Mouse (Mus musculus) retina, embryonic 14.5 days (tissue): ENCODE data around the gene Klhdc7b.
A peak's percentile ranks its signal among the peaks of the same experiment; 100 is the strongest.
"Not testable (repeated sequence)": the region's sequence is repeated elsewhere in the genome, so short reads cannot be mapped to it uniquely, and the experiment has no call there.

ENCODE experiments used
- DNase-seq: peaks from one replicate; pipeline ENCODE4 v3.0.0-alpha.2; 2015; ENCODE audit warnings: low spot score

Gene Klhdc7b

DNA sequence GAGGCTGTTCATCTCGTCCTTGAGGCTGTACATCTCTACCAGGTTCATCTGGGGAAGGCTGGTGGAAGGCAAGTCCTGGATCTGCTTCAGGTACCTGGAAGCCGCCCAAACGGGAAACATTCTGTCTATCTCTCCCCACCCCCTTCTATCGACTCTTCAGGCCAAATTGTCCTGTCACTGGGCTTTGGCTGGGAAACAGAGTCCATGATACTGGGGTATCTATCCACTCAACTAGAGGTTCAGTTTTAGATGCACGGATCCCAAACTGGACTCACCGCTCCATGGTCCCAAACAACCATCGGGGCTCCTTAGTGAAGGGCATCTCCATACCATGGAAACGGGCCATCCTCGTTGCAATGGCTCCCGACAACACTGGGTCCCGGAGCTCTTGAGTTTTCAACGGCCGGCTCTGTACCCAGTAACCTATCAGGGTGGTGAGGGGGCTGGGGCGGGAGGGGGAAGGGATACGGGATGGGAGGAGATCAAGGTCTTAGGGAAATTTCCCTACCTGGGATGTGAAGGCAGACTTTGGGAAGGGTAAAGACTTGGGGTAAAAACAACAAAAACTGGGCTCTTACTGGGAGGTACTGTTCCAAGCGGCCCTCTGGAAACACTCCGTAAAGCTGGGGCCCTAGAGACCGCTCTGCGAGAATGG lies 43.5 kb downstream of the Klhdc7b start:
- no peak for DNase-seq

DNA sequence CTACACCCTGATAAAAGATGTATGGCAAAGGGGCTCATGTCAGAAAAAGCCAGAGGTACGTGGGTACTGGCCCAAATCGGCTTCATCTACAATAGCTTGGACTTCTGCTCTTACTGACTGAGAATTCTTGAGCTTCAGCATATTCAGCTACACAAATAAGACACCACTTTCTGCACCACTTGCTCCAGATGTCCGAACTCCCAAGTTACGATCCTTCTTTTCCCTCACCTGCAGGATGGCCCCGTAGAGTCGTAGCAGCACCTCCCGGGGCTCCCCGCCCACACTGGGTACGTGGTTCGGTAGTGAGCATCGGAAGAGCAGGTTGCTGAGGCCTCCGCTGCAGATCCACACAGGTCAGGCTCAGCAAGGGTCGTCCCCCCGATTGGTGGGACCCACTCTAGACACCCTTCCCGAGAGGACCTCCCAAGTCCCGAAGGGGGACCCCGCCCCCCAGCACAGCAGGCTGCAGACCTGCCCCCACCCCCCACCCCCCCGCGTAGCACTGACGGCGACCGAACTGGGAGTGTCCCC lies 44.2 kb downstream of the Klhdc7b start:
- peak; percentile 13 for DNase-seq

DNA sequence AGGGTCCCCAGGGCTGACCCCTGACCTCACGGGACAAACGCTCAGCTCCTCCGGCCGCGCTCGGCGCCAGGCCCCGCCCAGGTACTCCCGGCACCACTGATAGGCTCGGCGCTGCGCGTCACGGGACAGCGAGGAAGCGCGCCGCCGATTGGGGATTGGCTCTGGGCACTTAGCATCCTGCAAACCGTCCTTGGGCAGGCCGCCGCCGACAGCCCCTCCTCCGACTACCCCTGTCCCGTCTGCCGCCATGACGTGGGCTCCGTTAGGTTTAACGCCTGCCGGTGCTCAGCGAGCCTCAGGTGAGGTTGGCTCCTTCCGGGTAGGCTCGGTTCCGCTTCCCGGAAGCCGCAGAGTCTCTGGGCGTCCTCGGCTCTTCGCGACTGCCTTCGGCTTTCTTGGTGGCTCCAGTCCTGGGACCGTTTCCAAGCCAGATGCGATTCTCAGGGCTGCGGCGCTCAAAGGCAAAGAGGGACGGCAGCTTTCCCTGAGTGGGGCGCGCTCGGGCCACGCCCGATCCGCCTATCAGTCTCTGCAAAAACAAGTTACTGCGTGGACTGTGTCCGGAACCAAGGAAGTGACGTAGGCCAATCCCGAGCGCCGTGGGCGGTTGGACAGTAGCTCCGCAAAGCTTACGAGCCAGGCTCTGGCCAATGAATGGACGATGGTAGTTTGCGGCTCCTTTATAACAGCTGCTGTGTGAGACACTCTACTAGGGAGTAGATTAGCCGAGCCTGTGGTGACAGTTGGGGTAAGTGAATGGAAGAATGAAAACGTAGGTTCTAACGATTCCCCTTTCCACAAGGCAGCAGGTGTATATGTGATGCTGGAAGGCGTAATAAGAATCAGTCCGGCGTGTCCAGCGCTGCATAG lies 44.9 kb downstream of the Klhdc7b start, which contains the start of the genes C730034F03Rik, Gm44502 and Chkb:
TSS of gene C730034F03Rik (plus strand) at position 238 of the 870 bp plus-strand sequence.
TSS of gene Gm44502 (minus strand) at position 345 of the 870 bp plus-strand sequence.
TSS of gene Chkb (minus strand) at position 557 of the 870 bp plus-strand sequence.
- peak; percentile 94 for DNase-seq

DNA sequence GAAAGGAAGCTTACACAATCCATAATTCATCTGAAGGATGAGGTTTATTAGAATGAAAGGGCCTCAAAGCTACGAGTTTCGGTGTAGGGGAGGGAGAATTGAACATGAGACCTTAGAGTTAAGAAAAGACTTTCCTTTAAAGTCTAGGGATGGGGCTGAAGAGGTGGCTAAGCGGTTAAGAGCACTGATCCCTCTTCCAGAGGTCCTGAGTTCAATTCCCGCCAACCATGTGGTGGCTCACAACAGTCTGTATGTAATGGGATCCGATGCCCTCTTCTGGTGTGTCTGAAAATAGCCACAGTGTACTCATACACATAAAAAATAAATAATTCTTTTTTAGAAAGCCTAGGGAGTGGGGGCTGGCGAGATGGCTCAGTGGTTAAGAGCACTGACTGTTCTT lies 45.6 kb downstream of the Klhdc7b start:
- DNase-seq = peak; percentile 32

DNA sequence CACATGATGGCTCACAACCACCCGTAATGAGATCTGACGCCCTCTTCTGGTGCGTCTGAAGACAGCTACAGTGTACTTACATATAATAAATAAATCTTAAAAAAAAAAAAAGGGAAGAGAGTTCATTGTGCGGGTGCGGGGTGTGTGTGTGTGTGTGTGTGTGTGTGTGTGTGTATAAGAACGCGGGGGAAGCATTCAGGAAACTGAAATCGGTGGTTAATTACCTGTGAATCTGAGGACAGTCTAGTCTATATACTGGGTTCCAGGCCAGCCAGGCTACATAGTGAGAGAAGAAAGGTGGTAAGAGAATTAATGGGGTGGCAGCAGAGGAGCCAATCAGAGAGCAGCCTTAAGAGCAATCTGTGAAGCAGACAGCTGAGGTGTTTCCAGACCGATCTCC lies 46.1 kb downstream of the Klhdc7b start:
- DNase-seq = not testable (repeated sequence)

DNA sequence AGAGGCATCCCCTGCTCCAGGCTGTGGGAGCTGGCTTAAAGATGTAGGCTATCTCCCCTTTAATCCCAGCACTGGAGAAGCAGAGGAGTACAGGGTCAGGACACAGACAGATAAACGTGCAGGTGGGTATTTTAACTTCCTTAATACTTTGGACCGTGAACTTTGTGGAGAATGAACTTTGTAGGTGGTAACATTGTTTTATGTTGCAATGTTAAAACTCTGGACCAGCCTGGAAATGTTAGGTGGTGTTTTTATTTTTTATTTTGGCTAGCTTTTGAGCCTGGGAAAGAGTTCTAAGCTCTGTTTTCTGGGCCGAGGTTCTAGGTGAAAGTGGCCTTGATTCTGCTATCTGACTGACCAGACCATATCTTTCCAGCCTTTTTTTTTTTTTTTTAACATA lies 46.6 kb downstream of the Klhdc7b start:
- no peak for DNase-seq

DNA sequence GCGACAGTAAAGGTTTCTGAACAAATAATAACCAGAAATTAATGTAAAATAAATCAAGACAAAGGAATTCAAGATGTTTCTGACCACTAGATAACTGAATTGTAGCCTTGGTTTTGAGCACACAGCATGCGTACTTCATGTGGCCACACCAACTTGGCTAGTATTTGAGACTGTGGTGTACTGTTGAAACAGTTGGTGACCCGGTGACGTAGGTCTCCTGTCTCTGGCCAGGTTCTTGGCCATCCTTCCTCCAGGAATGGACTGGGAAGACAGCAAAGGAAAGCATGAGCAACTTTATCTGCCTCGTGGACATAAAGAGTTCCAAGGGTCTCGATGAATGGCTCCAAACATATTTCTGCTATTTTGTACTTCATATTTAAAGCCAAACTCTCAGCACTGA lies 47.1 kb downstream of the Klhdc7b start:
- DNase-seq = no peak

DNA sequence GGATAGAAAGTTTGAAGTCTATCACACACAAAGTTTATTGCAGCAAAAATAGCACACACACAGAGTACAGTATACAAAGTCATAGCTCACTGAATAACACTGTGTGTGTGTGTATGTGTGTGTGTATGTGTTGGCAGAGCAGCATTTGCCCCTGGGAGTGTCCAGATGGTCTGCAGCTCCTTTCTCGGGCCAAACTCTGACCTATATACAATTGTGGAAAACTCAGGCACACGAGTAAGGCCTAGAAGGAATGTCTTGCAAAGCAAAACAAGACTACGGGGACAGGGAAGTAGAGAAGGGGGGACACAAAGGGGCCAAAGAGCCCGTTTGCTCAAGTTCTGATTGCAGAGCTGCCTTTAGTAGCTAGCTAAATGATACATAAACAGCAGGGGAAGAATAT lies 48.2 kb downstream of the Klhdc7b start:
- peak; percentile 36 for DNase-seq

DNA sequence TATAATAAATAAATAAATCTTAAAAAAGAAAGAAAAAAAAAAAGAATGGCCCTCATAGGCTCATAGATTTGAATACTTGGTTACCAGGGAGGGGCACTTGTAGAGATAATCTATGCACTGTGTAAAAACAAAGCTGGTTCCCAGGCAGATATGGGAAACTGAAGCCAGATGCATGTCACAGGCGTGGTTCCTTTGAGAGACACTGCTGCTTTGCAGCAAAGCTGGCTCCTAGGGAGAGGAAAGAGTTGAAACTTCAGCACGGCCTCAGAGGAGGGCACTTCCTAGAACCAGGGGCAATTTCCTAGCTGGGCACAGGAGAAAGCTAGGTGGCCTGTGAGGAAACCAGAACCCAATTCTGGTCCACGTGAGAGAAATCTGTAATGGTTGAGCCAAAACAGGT lies 49.4 kb downstream of the Klhdc7b start:
- DNase-seq = no peak

DNA sequence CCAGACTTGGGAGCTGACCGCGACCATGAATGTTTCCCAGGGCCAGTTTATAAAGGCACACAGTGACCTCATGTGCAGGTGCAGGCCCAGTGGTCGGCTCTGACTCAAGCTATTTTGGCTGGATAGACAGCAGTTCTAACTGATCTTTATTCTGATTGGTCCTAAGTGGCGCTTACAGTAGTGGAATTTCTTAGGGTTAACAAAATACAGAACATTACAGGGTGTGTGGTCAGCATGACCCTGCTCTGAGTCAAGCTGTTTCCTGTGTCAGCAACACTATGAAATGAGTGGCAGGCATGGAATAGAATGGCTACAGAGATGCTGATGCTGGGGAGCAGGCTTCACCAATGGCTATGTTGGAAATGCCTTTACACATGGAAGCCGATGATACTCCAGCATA lies 51.2 kb downstream of the Klhdc7b start:
- no peak for DNase-seq
